Mouse (Mus musculus): ENCODE data around the gene Zfpm1.

The Zfpm1 gene

DNA sequence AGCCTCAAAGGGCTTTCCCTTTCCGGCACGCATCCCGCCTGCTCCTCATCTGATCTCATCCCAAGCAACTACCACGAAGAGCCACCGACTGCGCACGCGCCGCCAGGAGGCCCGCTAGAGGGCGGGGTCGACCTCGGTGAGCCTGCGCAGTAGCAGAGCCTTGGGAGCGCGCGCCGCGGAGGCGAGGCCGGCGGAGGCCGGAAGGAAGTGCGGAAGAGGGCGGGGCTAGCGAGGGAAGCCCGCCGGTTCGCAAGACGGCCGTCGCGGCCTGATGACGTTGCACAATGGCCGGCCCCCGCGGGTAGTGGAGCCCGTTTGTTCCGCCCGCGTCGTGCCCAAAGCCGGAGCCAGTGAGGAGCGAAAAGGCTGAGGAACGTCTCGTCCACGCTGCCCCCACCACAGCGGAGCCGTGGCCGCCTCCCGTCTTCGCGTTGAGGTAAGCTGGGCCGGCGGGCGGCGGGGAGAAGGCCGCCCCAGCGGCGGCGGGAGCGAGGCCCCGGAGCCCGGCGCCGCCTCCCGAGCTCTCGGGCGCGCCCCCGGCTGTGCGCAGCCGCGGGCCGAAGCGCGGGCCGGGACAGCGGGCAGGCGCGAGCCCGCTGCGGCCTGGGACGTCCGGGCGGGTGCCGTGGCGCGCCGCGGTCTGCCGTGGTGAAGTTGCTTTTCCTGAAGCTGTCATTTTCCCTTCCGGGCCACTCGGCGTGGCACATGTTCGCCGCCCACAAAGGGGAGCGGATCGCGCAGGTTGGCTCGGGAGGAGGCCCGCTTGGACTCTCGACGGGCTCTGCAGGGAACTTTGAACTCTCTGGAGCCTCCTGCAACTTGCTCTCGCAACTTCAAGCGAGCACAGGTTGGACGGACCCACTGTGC lies 94.7 kb downstream of the Zfpm1 start, which contains the start of gene Zc3h18:
TSS of gene Zc3h18 (plus strand) at position 245 of the 867 bp plus-strand sequence.
- DNase-seq (ENCODE audit: low spot score), result peak; percentile 100

DNA sequence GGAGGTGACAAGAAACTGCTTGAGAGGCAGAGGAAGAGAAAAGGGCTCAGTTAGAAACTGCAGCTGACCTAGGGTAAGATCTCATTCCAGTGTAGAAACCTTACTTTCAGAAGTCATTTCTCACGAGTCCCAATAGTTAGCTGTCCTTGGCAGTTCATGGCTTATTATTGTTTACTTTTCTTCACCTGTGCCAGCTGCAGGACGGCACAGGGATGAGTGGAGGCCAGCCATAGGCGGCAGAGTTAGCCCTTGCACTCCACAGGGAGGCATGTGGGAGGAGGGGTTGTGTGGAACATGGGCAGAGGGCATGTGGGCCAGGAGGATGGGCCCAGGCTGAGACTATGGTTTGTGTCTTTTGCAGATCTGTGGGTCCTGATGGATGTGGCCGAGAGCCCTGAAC lies 101.1 kb downstream of the Zfpm1 start:
- DNase-seq (ENCODE audit: low spot score), result no peak
